Mouse (Mus musculus) brain, embryonic 14.5 days (tissue): ENCODE results near the gene Slc39a8. TPM values are rescaled to one million over a fixed set of nuclear protein-coding genes. Genes with fewer than 3 reads are reported as not detected.

Source experiments
- DNase-seq: peaks from one replicate; pipeline ENCODE4 v3.0.0-alpha.2; 2011; ENCODE audit warnings: low read depth
- CTCF ChIP-seq: fragments of 200-500 bp; IDR thresholded peaks from 2 replicates; pipeline ENCODE4 v1.5.1; 2012; ENCODE audit warnings: inconsistent platforms, mild to moderate bottlenecking, moderate library complexity, borderline replicate concordance; ENCODE audit not compliant: insufficient read depth, insufficient read length; ENCODE audit errors: extremely low read depth
- POLR2A ChIP-seq: fragments of 200-500 bp; IDR thresholded peaks from 2 replicates; pipeline ENCODE4 v1.6.1; 2012; ENCODE audit warnings: mild to moderate bottlenecking, inconsistent platforms, borderline replicate concordance; ENCODE audit not compliant: poor library complexity, insufficient read depth, insufficient read length, severe bottlenecking; ENCODE audit errors: extremely low read depth
- polyA plus RNA-seq: library from polyadenylated mRNA; depleted of rRNA; stranded (reverse); fragments of >200 nt; gene quantifications from 2 replicates; pipeline ENCODE4 v1.2.3, GENCODE M21; 2012

Gene Slc39a8
- polyA plus RNA-seq, 1 experiment: 9.7 TPM

GRCm38 (mm10) chr3:135886659-135887027 lies 61.6 kb downstream of the Slc39a8 start:
- TF ChIP-seq POLR2A (no peak), CTCF (peak; percentile 77; the same call in 1 of the 2 replicates)
- peak; percentile 93 for DNase-seq

GRCm38 (mm10) chr3:135887033-135887855 lies 62.2 kb downstream of the Slc39a8 start:
- TF ChIP-seq POLR2A (no peak), CTCF (no peak)
- no peak for DNase-seq

- no peak for TF ChIP-seq CTCF
- TF ChIP-seq POLR2A: no peak
- peak; percentile 93 for DNase-seq
Measured at GRCm38 (mm10) chr3:135887856-135888155, 62.7 kb downstream of the Slc39a8 start.

- no peak for TF ChIP-seq CTCF
- no peak for TF ChIP-seq POLR2A
- no peak for DNase-seq
Measured at GRCm38 (mm10) chr3:135889401-135889800, 64.3 kb downstream of the Slc39a8 start.

GRCm38 (mm10) chr3:135903366-135903765 lies 78.3 kb downstream of the Slc39a8 start:
- DNase-seq: no peak
- TF ChIP-seq POLR2A (no peak), CTCF (no peak)

GRCm38 (mm10) chr3:135904881-135905280 lies 79.8 kb downstream of the Slc39a8 start:
- no peak for TF ChIP-seq POLR2A
- no peak for TF ChIP-seq CTCF
- no peak for DNase-seq

GRCm38 (mm10) chr3:135905729-135906128 lies 80.7 kb downstream of the Slc39a8 start:
- TF ChIP-seq CTCF: no peak
- DNase-seq: no peak

- DNase-seq: no peak
- TF ChIP-seq POLR2A: no peak
- no peak for TF ChIP-seq CTCF
Measured at GRCm38 (mm10) chr3:135907028-135907427, 81.9 kb downstream of the Slc39a8 start.

GRCm38 (mm10) chr3:135915941-135916340 lies 90.9 kb downstream of the Slc39a8 start:
- no peak for DNase-seq
- TF ChIP-seq POLR2A: no peak
- TF ChIP-seq CTCF: no peak

- TF ChIP-seq CTCF (no peak), POLR2A (no peak)
- DNase-seq: peak; percentile 78
Measured at GRCm38 (mm10) chr3:135918566-135919180, 93.6 kb downstream of the Slc39a8 start.

GRCm38 (mm10) chr3:135919305-135919704 lies 94.2 kb downstream of the Slc39a8 start:
- DNase-seq: peak; percentile 14
- TF ChIP-seq CTCF (no peak), POLR2A (no peak)

GRCm38 (mm10) chr3:135926729-135927128 lies 101.7 kb downstream of the Slc39a8 start:
- DNase-seq: no peak

More at GRCm38 (mm10) chr3:135926729-135927128, 101.7 kb downstream of the Slc39a8 start:
- TF ChIP-seq POLR2A: no peak
- no peak for TF ChIP-seq CTCF
